Mouse (Mus musculus) intestine, postnatal 0 days (tissue): Measurements from ENCODE around the gene Hoxb1. TPM values are rescaled to one million over a fixed set of nuclear protein-coding genes. Genes with fewer than 3 reads are reported as not detected.

Experiments used
- ATAC-seq: fragments of 200-750 bp; cut with Nextera tagmentation; 2 replicates; pipeline ENCODE4 v1.8.0; 2017; ENCODE audit warnings: mild to moderate bottlenecking, moderate TSS enrichment, moderate library complexity
- H3K27ac ChIP-seq: fragments of 300-500 bp; sonication (generic); 2 replicates; pipeline ENCODE4 v1.5.1; 2014; ENCODE audit warnings: mild to moderate bottlenecking, low read depth, low read length, moderate library complexity
- H3K27me3 ChIP-seq: fragments of 300-500 bp; sonication (generic); replicated peaks from 2 replicates; pipeline ENCODE4 v1.6.1; 2014; ENCODE audit warnings: low read length, mixed read lengths; ENCODE audit not compliant: control insufficient read depth, insufficient read depth
- H3K36me3 ChIP-seq: fragments of 300-500 bp; sonication (generic); 2 replicates; pipeline ENCODE4 v1.6.1; 2014; ENCODE audit warnings: mild to moderate bottlenecking, moderate library complexity; ENCODE audit not compliant: control insufficient read depth, insufficient read depth
- H3K4me1 ChIP-seq: fragments of 300-500 bp; sonication (generic); replicated peaks from 2 replicates; pipeline ENCODE4 v1.6.1; 2014; ENCODE audit warnings: antibody characterized with exemption, low read length, mixed read lengths; ENCODE audit not compliant: control insufficient read depth, insufficient read depth
- H3K4me2 ChIP-seq: fragments of 300-500 bp; sonication (generic); replicated peaks from 2 replicates; pipeline ENCODE4 v1.6.1; 2014; ENCODE audit warnings: low read depth, mild to moderate bottlenecking, moderate library complexity
- H3K4me3 ChIP-seq: fragments of 300-500 bp; sonication (generic); 2 replicates; pipeline ENCODE4 v1.5.1; 2014; ENCODE audit warnings: low read depth, low read length
- H3K9ac ChIP-seq: fragments of 300-500 bp; sonication (generic); 2 replicates; pipeline ENCODE4 v1.6.1; 2014; ENCODE audit warnings: mild to moderate bottlenecking, low read depth, low read length
- H3K9me3 ChIP-seq: fragments of 300-500 bp; sonication (generic); 2 replicates; pipeline ENCODE4 v1.6.1; 2016; ENCODE audit warnings: mixed run types; ENCODE audit not compliant: control insufficient read depth
- CTCF ChIP-seq: sonication (generic); IDR thresholded peaks from 2 replicates; pipeline ENCODE4 v1.5.1; 2016; ENCODE audit warnings: low read depth, mild to moderate bottlenecking, control low read depth, antibody characterized with exemption, moderate library complexity
- WGBS: fragments of 180-500 bp; shearing (Covaris S2); extraction: QIAGEN DNeasy Blood & Tissue Kit; methylation state at CpG from one replicate; pipeline ENCODE4 v1.1.7; 2014; 5-methylcytosine and 5-hydroxymethylcytosine counted together
- polyA plus RNA-seq: library from polyadenylated mRNA; unstranded; fragments of >200 nt; fragmentation: Nextera tagmentation; extraction: Ambion mirVana; gene quantifications from 2 replicates; pipeline ENCODE4 v1.2.1, GENCODE M21; 2015

The Hoxb1 gene
- polyA plus RNA-seq, 1 experiment from 2014 or later: not detected

DNA sequence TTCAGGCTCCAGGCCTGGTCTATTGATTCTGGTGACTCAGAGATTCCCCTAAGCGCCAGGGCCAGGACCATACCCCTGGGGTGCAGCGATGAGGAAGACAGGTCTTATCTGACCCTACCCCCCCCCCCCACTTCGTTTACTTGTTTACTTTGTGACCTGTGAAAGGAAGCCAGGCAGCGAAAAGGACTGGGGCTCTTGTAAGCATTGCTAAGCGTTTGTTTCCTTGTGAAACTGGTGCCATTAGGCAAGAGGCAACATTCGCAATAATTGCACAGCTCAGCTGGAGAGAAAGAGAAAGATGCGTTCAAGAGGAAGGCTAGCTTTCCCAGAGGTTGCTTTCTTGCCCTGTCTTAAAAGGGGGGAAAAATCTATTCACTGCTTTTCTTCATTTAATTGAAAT is 3.6 kb downstream of the Hoxb1 start:
- no peak for TF ChIP-seq CTCF
- Histone ChIP-seq H3K36me3 (no peaks in the 10 kb centered on the region), H3K4me2 (no peak overlapping the region), H3K27ac (no peak overlapping the region), H3K4me3 (no peak overlapping the region), H3K9ac (no peak overlapping the region), H3K4me1 (no peaks in the 10 kb centered on the region), H3K27me3 (peaks cover 41% of the 10 kb centered on the region), H3K9me3 (no peaks in the 10 kb centered on the region)
- ATAC-seq: no peak
- WGBS: 62% methylated on average over 7 of the region's 7 CpGs

DNA sequence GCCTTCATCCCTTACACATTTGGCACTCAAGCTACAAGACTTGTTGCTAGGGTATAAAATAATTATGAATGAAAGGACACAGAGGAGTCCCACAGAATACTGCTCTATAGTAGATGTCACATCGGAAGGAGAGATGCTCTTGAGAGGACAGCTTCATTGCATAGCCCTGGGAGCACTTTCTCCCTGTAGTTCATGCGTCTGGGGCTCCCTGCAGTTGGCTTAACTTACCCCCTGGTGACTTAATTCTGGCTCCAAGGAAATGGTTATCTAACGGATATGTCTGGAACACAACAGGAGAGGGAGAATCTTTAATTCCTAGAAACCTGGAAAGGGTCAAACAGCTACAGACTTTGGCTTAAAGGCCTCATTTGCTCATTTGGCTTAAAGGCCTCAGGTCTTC is 6.2 kb downstream of the Hoxb1 start:
- no peaks in the 10 kb centered on the region for H3K9me3 ChIP-seq
- H3K36me3 ChIP-seq: no peaks in the 10 kb centered on the region
- H3K27ac ChIP-seq: no peak overlapping the region
- 57% methylated on average over 3 of the region's 3 CpGs for WGBS
- peaks cover 23% of the 10 kb centered on the region for H3K27me3 ChIP-seq
- H3K4me1 ChIP-seq: no peaks in the 10 kb centered on the region
- ATAC-seq: no peak
- no peak overlapping the region for H3K4me2 ChIP-seq
- H3K4me3 ChIP-seq: no peak overlapping the region
- no peak for TF ChIP-seq CTCF
- no peak overlapping the region for H3K9ac ChIP-seq

DNA sequence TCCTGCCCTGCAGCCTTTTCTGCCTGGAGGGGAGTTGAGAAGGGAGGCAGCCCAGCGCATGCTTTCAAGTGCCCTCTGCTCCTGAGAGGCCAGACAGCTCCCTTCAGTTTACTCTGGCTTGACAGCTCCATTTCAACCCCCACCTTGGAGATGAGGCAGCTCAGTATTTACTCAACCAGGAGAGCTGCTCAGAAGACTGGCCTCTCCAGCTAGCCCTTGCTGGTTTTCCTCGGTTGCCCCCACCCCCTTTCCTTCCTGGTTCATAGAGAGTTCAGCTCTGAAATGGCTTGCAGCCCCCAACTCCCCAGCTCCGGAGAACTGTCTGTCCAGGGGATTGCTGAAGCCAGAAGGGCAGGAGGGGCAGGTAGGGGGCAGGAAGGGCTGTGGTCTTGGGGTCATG is 7.0 kb downstream of the Hoxb1 start:
- Histone ChIP-seq H3K4me3 (no peak overlapping the region), H3K27ac (no peak overlapping the region), H3K27me3 (peaks cover 19% of the 10 kb centered on the region; the same call in 1 of the 2 replicates), H3K9me3 (no peaks in the 10 kb centered on the region), H3K4me1 (no peaks in the 10 kb centered on the region), H3K9ac (no peak overlapping the region), H3K4me2 (no peak overlapping the region), H3K36me3 (no peaks in the 10 kb centered on the region)
- TF ChIP-seq CTCF: no peak
- no peak for ATAC-seq
- 21% methylated on average over 3 of the region's 3 CpGs for WGBS

DNA sequence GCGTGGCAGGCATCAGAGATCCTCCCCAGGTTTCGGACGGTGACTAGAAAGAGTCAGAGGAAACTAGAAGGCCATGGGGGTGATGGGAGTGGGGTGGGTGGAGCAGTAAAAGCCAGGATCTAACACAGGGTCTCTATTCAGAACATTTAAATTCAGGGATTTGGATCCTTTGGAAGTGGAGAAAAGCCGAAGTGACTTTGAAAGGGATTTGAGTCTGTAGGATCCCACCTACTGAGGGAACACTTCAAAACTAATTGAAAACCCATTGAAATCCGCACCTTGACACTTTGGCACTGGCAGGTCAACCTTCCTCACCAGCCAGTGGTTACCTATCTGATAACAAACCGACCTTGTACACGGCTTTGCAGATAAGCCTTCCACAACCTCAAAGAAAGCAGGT is 9.3 kb downstream of the Hoxb1 start:
- Histone ChIP-seq H3K9ac (no peak overlapping the region), H3K36me3 (no peaks in the 10 kb centered on the region), H3K4me1 (no peaks in the 10 kb centered on the region), H3K4me2 (no peak overlapping the region), H3K27me3 (0 out of 2 replicates have a peak, but pooled peaks cover 8% of the 10 kb centered on the region), H3K4me3 (no peak overlapping the region), H3K27ac (no peak overlapping the region), H3K9me3 (no peaks in the 10 kb centered on the region)
- 54% methylated on average over 7 of the region's 7 CpGs for WGBS
- ATAC-seq: no peak
- TF ChIP-seq CTCF: no peak

DNA sequence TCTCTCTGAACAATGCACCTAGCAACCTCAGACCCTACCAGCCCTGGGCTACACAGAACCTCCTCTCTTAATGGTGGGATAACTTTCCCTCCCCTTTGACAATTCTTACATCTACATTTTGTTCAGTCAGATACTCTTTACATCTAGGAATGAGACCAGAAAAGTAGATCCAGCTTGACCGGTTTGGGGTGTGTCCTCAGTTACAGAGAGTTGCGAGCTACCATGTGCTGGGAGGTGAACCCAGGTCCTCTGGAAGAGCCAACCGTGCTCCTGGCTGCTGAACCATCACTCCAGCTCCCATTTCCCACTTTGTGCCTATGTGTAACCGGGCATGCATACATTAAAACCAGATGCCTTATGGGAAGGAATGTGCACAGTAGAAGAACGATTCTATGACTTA is 17.8 kb downstream of the Hoxb1 start:
- Histone ChIP-seq H3K9ac (no peak overlapping the region), H3K9me3 (no peaks in the 10 kb centered on the region), H3K27me3 (no peaks in the 10 kb centered on the region; the same call in 1 of the 2 replicates), H3K36me3 (no peaks in the 10 kb centered on the region), H3K27ac (no peak overlapping the region), H3K4me2 (no peak overlapping the region), H3K4me3 (no peak overlapping the region), H3K4me1 (no peaks in the 10 kb centered on the region)
- TF ChIP-seq CTCF: no peak
- whole genome bisulfite sequencing: 50% methylated on average over 5 of the region's 5 CpGs
- no peak for ATAC-seq

DNA sequence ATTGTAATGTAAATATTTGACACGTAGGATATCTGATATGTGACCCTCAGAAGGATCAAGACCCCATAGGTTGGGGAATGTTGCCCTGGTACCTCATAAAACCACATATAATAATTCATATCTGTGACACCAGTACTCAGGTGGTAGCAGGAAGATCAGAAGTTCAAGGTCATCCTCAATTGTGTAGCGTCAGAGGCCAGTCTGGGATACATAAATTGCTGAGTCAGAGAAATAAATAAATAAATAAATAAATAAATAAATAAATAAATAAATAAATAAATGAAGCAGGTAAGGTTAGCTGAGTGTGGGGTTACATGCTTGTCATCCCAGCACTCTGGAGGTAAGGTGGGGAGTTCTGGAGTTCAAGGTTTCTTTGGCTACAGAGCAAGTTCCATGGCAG is 22.1 kb downstream of the Hoxb1 start:
- Histone ChIP-seq H3K4me3 (no peak overlapping the region), H3K9me3 (no peaks in the 10 kb centered on the region), H3K9ac (no peak overlapping the region), H3K4me1 (no peaks in the 10 kb centered on the region), H3K36me3 (no peaks in the 10 kb centered on the region), H3K27me3 (no peaks in the 10 kb centered on the region; the same call in 1 of the 2 replicates), H3K27ac (no peak overlapping the region), H3K4me2 (no peak overlapping the region)
- ATAC-seq: no peak
- no peak for TF ChIP-seq CTCF
- WGBS: 71% methylated on average over 2 of the region's 2 CpGs
